10 mouse cellular contexts compared by ENCODE assay signal in the genomic region with DNA sequence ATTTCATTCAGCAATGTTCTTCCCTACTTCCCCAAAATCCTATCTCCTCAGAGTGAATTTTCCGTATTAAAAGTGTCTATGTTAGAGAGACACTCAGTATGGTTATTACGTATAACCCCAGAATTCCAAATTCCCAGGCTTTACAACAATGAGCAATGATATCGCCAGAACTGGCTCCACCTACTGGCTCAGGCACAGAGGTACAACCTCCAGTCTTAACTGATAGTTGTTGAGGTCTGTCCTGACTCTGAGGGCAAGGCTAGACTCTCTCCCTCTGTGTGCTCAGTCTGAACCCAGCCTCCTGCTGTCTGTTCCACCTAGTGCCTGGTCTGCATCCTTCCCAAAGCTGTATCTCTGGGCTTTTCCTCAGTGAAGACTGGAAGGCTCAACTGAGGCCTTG. TPM values are rescaled to one million over a fixed set of nuclear protein-coding genes. Genes with fewer than 3 reads are reported as not detected.
DNase-seq lines count a peak whose midpoint lies in the region; ATAC-seq and TF ChIP-seq lines count a peak whose summit lies in the region.
"Had no signal": no experiment of that assay in that cellular context is flagged by ENCODE, and none has a peak within 500 bp of the region (broad histone marks: within the 10 kb centered on the region; RNA-seq: fewer than 3 reads in every experiment).

No protein-coding gene starts in this region.

- H3K9me3 ChIP-seq in CH12.LX (replicated peaks; ENCODE audit: low read length), result no peaks in the 10 kb centered on the region
- H3K9me3 ChIP-seq in midbrain, embryonic 14.5 days (ENCODE audit: control insufficient read depth, low read length), result no peaks in the 10 kb centered on the region
- H3K9me3 ChIP-seq: megakaryocyte, embryonic 14.5 days had no signal

- H3K27ac ChIP-seq in gastrocnemius, adult 2 months, result no peak overlapping the region
- no peak overlapping the region for H3K27ac ChIP-seq in CH12.LX (ENCODE audit: insufficient read depth, low read depth)
- no peak overlapping the region for H3K27ac ChIP-seq in cortical plate, adult 2 months (ENCODE audit: insufficient read depth, low read length)
- H3K27ac ChIP-seq in left cerebral cortex, adult 2 months, result no peak overlapping the region
- H3K27ac ChIP-seq in midbrain, embryonic 14.5 days (replicated peaks; ENCODE audit: low read depth, low read length), result no peak overlapping the region

- no peak for TF ChIP-seq EP300 in CH12.LX (IDR thresholded peaks at IDR 0.05; ENCODE audit: low read length)

- H3K79me2 ChIP-seq in CH12.LX (replicated peaks; ENCODE audit: control insufficient read depth, extremely low read depth, insufficient read depth, poor library complexity, severe bottlenecking), result no peaks in the 10 kb centered on the region

- no peaks in the 10 kb centered on the region for H3K36me3 ChIP-seq in CH12.LX (replicated peaks in 1 of 2; ENCODE audit: control insufficient read depth in 1 of 2, insufficient read depth in 1 of 2, low read length in 1 of 2)
- H3K36me3 ChIP-seq in midbrain, embryonic 14.5 days (ENCODE audit: control insufficient read depth, insufficient read depth, low read length), result no peaks in the 10 kb centered on the region

- in situ Hi-C loops in CH12.LX (cut with MboI; ENCODE audit: low pct_ligation_motif_present, low pct_unique_long_range_greater_than_20kb, low sequenced_read_pairs), result no loop called here

- peak; percentile 65 for TF ChIP-seq RAD21 in CH12.LX (IDR thresholded peaks at IDR 0.05; ENCODE audit: low read depth, low read length)

- intact Hi-C loops in gastrocnemius, adult 2 months (cut with DNase I), result no loop called here
- intact Hi-C loops in left cerebral cortex, adult 2 months (cut with DNase I), result loop anchor here (2.0 to 10.0 kb wide), 2 partner anchors 185 to 367 kb away; no protein-coding TSS in a partner anchor

- no peak for DNase-seq in gastrocnemius, adult 2 months
- no peak for DNase-seq in gastrocnemius, postnatal 25 days
- peak; percentile 78 for DNase-seq in CH12.LX (ENCODE audit: extremely low read depth)
- peak; percentile 23 to 24 for DNase-seq in left cerebral cortex, adult 2 months (ENCODE audit: extremely low spot score in 1 of 2, low spot score in 2 of 2)
- DNase-seq in midbrain, embryonic 14.5 days, result peak; percentile 76
- DNase-seq in thymus, postnatal 14 days, result peak; percentile 34

- no peak overlapping the region for H3K4me3 ChIP-seq in gastrocnemius, adult 2 months
- no peak overlapping the region for H3K4me3 ChIP-seq in CH12.LX (replicated peaks in 1 of 3; ENCODE audit: low read depth in 2 of 3, low read length in 2 of 3, poor library complexity in 1 of 3)
- no peak overlapping the region for H3K4me3 ChIP-seq in cortical plate, adult 2 months (ENCODE audit: insufficient read depth, low read length)
- H3K4me3 ChIP-seq in left cerebral cortex, adult 2 months, result no peak overlapping the region
- H3K4me3 ChIP-seq in midbrain, embryonic 14.5 days (replicated peaks; ENCODE audit: low read depth, low read length), result no peak overlapping the region
- H3K4me3 ChIP-seq: megakaryocyte, embryonic 14.5 days had no signal

- peak; percentile 87 to 89 for ATAC-seq in hematopoietic stem cell, adult 5-6 weeks (replicated peaks in 1 of 2; ENCODE audit: insufficient read depth in 1 of 2, low FRiP score in 2 of 2, low TSS enrichment in 1 of 2, low read depth in 1 of 2, poor library complexity in 2 of 2, severe bottlenecking in 2 of 2)
- peak; percentile 67 for ATAC-seq in midbrain, embryonic 14.5 days (ENCODE audit: low FRiP score, low TSS enrichment)

- whole genome bisulfite sequencing in midbrain, embryonic 14.5 days, result 31% methylated on average over 3 of the region's 3 CpGs

- H3K4me1 ChIP-seq in CH12.LX (ENCODE audit: control insufficient read depth in 1 of 2, insufficient read depth in 2 of 2), result peaks cover 5 to 39% of the 10 kb centered on the region in 2 experiments; a peak in 3 of 4 replicates
- H3K4me1 ChIP-seq in cortical plate, adult 2 months (ENCODE audit: control insufficient read depth, insufficient read depth, low read length), result no peaks in the 10 kb centered on the region
- H3K4me1 ChIP-seq in midbrain, embryonic 14.5 days (ENCODE audit: control insufficient read depth, insufficient read depth, low read length), result no peaks in the 10 kb centered on the region

- no peak for TF ChIP-seq POLR2A in CH12.LX (IDR thresholded peaks at IDR 0.05; ENCODE audit: low read depth, low read length)
- no peak for TF ChIP-seq POLR2A in cortical plate, adult 2 months (IDR thresholded peaks at IDR 0.05; ENCODE audit: extremely low read depth, insufficient read depth, low read length)

- dilution Hi-C loops in CH12.LX (cut with MboI; ENCODE audit: extremely low pct_ligation_motif_present, extremely low pct_unique_long_range_greater_than_20kb, low sequenced_read_pairs), result no loop called here

- no peaks in the 10 kb centered on the region for H3K27me3 ChIP-seq in CH12.LX (replicated peaks)
- no peaks in the 10 kb centered on the region for H3K27me3 ChIP-seq in midbrain, embryonic 14.5 days (ENCODE audit: control insufficient read depth, insufficient read depth, low read length)

- no peak overlapping the region for H3K4me2 ChIP-seq in CH12.LX (ENCODE audit: insufficient read depth, low read depth, poor library complexity, severe bottlenecking)
- H3K4me2 ChIP-seq in midbrain, embryonic 14.5 days (ENCODE audit: low read length), result no peak overlapping the region

- no peak overlapping the region for H3K9ac ChIP-seq in CH12.LX (ENCODE audit: insufficient read depth, low read depth)
- H3K9ac ChIP-seq in midbrain, embryonic 14.5 days (replicated peaks; ENCODE audit: low read length), result no peak overlapping the region

- TF ChIP-seq CTCF in gastrocnemius, adult 2 months (IDR thresholded peaks at IDR 0.05), result peak; percentile 48
- TF ChIP-seq CTCF in CH12.LX (conservative IDR thresholded peaks at IDR 0.05 in 1 of 2, IDR thresholded peaks at IDR 0.05 in 1 of 2; ENCODE audit: low read depth in 2 of 2, low read length in 2 of 2), result peak; percentile 86 to 91
- TF ChIP-seq CTCF in cortical plate, adult 2 months (IDR thresholded peaks at IDR 0.05; ENCODE audit: extremely low read depth, insufficient read depth, low read length), result peak; percentile 59
- peak; percentile 72 for TF ChIP-seq CTCF in left cerebral cortex, adult 2 months (IDR thresholded peaks at IDR 0.05)

TF ChIP-seq in CH12.LX, 34 proteins besides CTCF, POLR2A, EP300 and RAD21:
- TF ChIP-seq KAT2A (IDR thresholded peaks at IDR 0.05; ENCODE audit: insufficient replicate concordance, low read length) (no peak), MXI1 (IDR thresholded peaks at IDR 0.05; ENCODE audit: low read depth, low read length) (no peak), POLR2AphosphoS2 (IDR thresholded peaks at IDR 0.05; ENCODE audit: low read depth, low read length) (no peak), SMC3 (IDR thresholded peaks at IDR 0.05; ENCODE audit: low read depth, low read length) (peak; percentile 80), ZC3H11A (IDR thresholded peaks at IDR 0.05; ENCODE audit: low read depth, low read length) (peak; percentile 27; the same call in 1 of the 2 replicates), ZKSCAN1 (IDR thresholded peaks at IDR 0.05; ENCODE audit: borderline replicate concordance, low read depth, low read length) (no peak), NRF1 (IDR thresholded peaks at IDR 0.05; ENCODE audit: low read depth, low read length) (no peak), NELFE (IDR thresholded peaks at IDR 0.05; ENCODE audit: low read depth, low read length) (peak; percentile 22; the same call in 1 of the 2 replicates), IRF4 (IDR thresholded peaks at IDR 0.05; ENCODE audit: low read depth, low read length) (peak; percentile 32; the same call in 1 of the 2 replicates), GABPA (IDR thresholded peaks at IDR 0.05; ENCODE audit: insufficient replicate concordance, low read depth, low read length) (no peak), PAX5 (IDR thresholded peaks at IDR 0.05; ENCODE audit: low read length) (no peak)

RNA-seq across cellular contexts. Expression of a gene that starts 2.6 kb away (rescaled TPM):
- not detected for total RNA-seq in gastrocnemius, adult 2 months (2021)
- total RNA-seq in gastrocnemius, postnatal 25 days (2021), result not detected
- total RNA-seq in CH12.LX (2012; rRNA removed) (not detected in 2 replicates), CH12.LX (2014; rRNA removed) (not detected in 2 replicates)
- not detected in 2 replicates for polyA plus RNA-seq in CH12.LX (2012; ENCODE audit: insufficient read length, low read depth)
- polyA plus RNA-seq in cortical plate, adult 2 months (2012; rRNA removed), result not detected in 2 replicates
- total RNA-seq in hematopoietic stem cell, adult 5-6 weeks (2017), result not detected in 2 replicates
- total RNA-seq in left cerebral cortex, adult 2 months (2021), result under 1 TPM in 1 of 2 experiments, not detected in 1; 0.47 TPM
- polyA plus RNA-seq in midbrain, embryonic 14.5 days (2014; fragmentation: Nextera tagmentation; extraction: Ambion mirVana), result not detected in 2 replicates
- total RNA-seq: heart, adult 18-20 months had no signal

Comparison
In these comparisons a context has a peak if more than half of its experiments do, and no peak if none do; other contexts are left out.
1. DNase-seq: peak in CH12.LX (single experiment), left cerebral cortex, adult 2 months (2 of 2), midbrain, embryonic 14.5 days (single experiment) and thymus, postnatal 14 days (single experiment); none in gastrocnemius, adult 2 months (single experiment) and gastrocnemius, postnatal 25 days (single experiment).
2. Peak in every context shown above with its lines, with median percentiles within 50 percentile points of each other: CTCF ChIP-seq.